Mouse (Mus musculus) small intestine, adult 2 months (tissue): ENCODE data around the gene Fam104a. TPM values are rescaled to one million over a fixed set of nuclear protein-coding genes. Genes with fewer than 3 reads are reported as not detected.

Source experiments
- H3K27ac ChIP-seq: fragments of 200-500 bp; 2 replicates; pipeline ENCODE4 v1.5.1; 2012; ENCODE audit warnings: low read depth, low read length, control low read depth, inconsistent platforms; ENCODE audit not compliant: insufficient read depth
- H3K27me3 ChIP-seq: fragments of 200-500 bp; 2 replicates; pipeline ENCODE4 v1.6.1; 2012; ENCODE audit warnings: mild to moderate bottlenecking, moderate library complexity, low read length, inconsistent platforms; ENCODE audit not compliant: control insufficient read depth, insufficient read depth
- H3K36me3 ChIP-seq: fragments of 200-500 bp; 2 replicates; pipeline ENCODE4 v1.6.1; 2012; ENCODE audit warnings: mild to moderate bottlenecking, low read length, control low read depth, inconsistent platforms; ENCODE audit not compliant: control insufficient read depth, insufficient read depth
- H3K4me1 ChIP-seq: fragments of 200-500 bp; 2 replicates; pipeline ENCODE4 v1.6.1; 2012; ENCODE audit warnings: low read length, inconsistent platforms, mixed read lengths; ENCODE audit not compliant: control insufficient read depth, insufficient read depth, insufficient read length
- H3K4me3 ChIP-seq: fragments of 200-500 bp; 2 replicates; pipeline ENCODE4 v1.5.1; 2012; ENCODE audit warnings: low read depth, mild to moderate bottlenecking, control low read depth, inconsistent platforms, low read length, moderate library complexity
- CTCF ChIP-seq: fragments of 200-500 bp; IDR thresholded peaks from 2 replicates; pipeline ENCODE4 v1.5.1; 2012; ENCODE audit warnings: low read depth, mild to moderate bottlenecking, control low read depth, inconsistent platforms, low read length, moderate library complexity, mixed read lengths; ENCODE audit not compliant: insufficient replicate concordance, insufficient read length; ENCODE audit errors: extremely low read depth
- POLR2A ChIP-seq: fragments of 200-500 bp; IDR thresholded peaks from 2 replicates; pipeline ENCODE4 v1.6.1; 2012; ENCODE audit warnings: low read depth, mild to moderate bottlenecking, control low read depth, inconsistent platforms, low read length, moderate library complexity
- WGBS: fragments of 180-500 bp; shearing (Covaris S2); methylation state at CpG from one replicate; pipeline ENCODE4 v1.1.7; 2018; 5-methylcytosine and 5-hydroxymethylcytosine counted together
- polyA plus RNA-seq: library from polyadenylated mRNA; depleted of rRNA; stranded (reverse); fragments of >200 nt; gene quantifications from 2 replicates; pipeline ENCODE4 v1.2.3, GENCODE M21; 2012

Gene Fam104a
- polyA plus RNA-seq, 1 experiment: 33.4 TPM

GRCm38 (mm10) chr11:113654561-113655270 is 29.2 kb downstream of the Fam104a start:
- no peaks in the 10 kb centered on the region for H3K27me3 ChIP-seq
- H3K27ac ChIP-seq: no peak overlapping the region
- 91% methylated on average over 18 of the region's 18 CpGs for WGBS
- TF ChIP-seq CTCF (no peak), POLR2A (no peak)
- H3K4me3 ChIP-seq: no peak overlapping the region
- H3K4me1 ChIP-seq: peaks cover 4% of the 10 kb centered on the region; the same call in 1 of the 2 replicates
- H3K36me3 ChIP-seq: peaks cover 78% of the 10 kb centered on the region

- 95% methylated on average over 15 of the region's 15 CpGs for WGBS
- no peak overlapping the region for H3K4me3 ChIP-seq
- TF ChIP-seq CTCF: no peak
- TF ChIP-seq POLR2A: no peak
- peaks cover 4% of the 10 kb centered on the region; the same call in 1 of the 2 replicates for H3K4me1 ChIP-seq
- no peak overlapping the region for H3K27ac ChIP-seq
- peaks cover 73% of the 10 kb centered on the region for H3K36me3 ChIP-seq
- H3K27me3 ChIP-seq: no peaks in the 10 kb centered on the region
Measured at GRCm38 (mm10) chr11:113654105-113654504, 29.9 kb downstream of the Fam104a start.

GRCm38 (mm10) chr11:113652516-113652915 is 31.4 kb downstream of the Fam104a start:
- no peak for TF ChIP-seq POLR2A
- TF ChIP-seq CTCF: no peak
- H3K36me3 ChIP-seq: peaks cover 58% of the 10 kb centered on the region
- peaks cover 7% of the 10 kb centered on the region; the same call in 1 of the 2 replicates for H3K4me1 ChIP-seq
- H3K27ac ChIP-seq: no peak overlapping the region
- 93% methylated on average over 6 of the region's 6 CpGs for WGBS
- no peak overlapping the region for H3K4me3 ChIP-seq
- H3K27me3 ChIP-seq: no peaks in the 10 kb centered on the region

- TF ChIP-seq CTCF: peak; percentile 60; the same call in 1 of the 2 replicates
- TF ChIP-seq POLR2A: no peak
- Histone ChIP-seq H3K27me3 (no peaks in the 10 kb centered on the region), H3K36me3 (peaks cover 52% of the 10 kb centered on the region), H3K4me1 (peaks cover 7% of the 10 kb centered on the region; the same call in 1 of the 2 replicates), H3K27ac (peak overlapping the region; percentile 20; the same call in 1 of the 2 replicates), H3K4me3 (peak overlapping the region; percentile 29)
- 39% methylated on average over 8 of the region's 8 CpGs for WGBS
Measured at GRCm38 (mm10) chr11:113651907-113652273, 32.1 kb downstream of the Fam104a start.

- 23% methylated on average over 22 of the region's 22 CpGs for WGBS
Measured at GRCm38 (mm10) chr11:113651206-113651906, 32.6 kb downstream of the Fam104a start.

GRCm38 (mm10) chr11:113649353-113650210 is 34.4 kb downstream of the Fam104a start, which contains the start of gene Slc39a11:
Gene Slc39a11 (minus strand): TSS chr11:113650079.
- TF ChIP-seq POLR2A: peak; percentile 61; the same call in 1 of the 2 replicates
- TF ChIP-seq CTCF: no peak
- Histone ChIP-seq H3K27me3 (no peaks in the 10 kb centered on the region), H3K36me3 (peaks cover 30% of the 10 kb centered on the region), H3K4me3 (peak within 1 kb of the TSS; percentile 81), H3K4me1 (peaks cover 7% of the 10 kb centered on the region; the same call in 1 of the 2 replicates), H3K27ac (peak within 1 kb of the TSS; percentile 81)
- WGBS: under 1% methylated on average over 88 of the region's 91 CpGs

More at GRCm38 (mm10) chr11:113651206-113651906, 32.6 kb downstream of the Fam104a start:
- Histone ChIP-seq H3K4me1 (peaks cover 7% of the 10 kb centered on the region; the same call in 1 of the 2 replicates), H3K4me3 (peak overlapping the region; percentile 58), H3K36me3 (peaks cover 47% of the 10 kb centered on the region), H3K27ac (peak overlapping the region; percentile 81), H3K27me3 (no peaks in the 10 kb centered on the region)
- TF ChIP-seq POLR2A: no peak
